Mouse (Mus musculus) heart, embryonic 10.5 days (tissue): Measurements from ENCODE around the gene Ehd1. TPM values are rescaled to one million over a fixed set of nuclear protein-coding genes. Genes with fewer than 3 reads are reported as not detected.

ENCODE experiments used
- DNase-seq: peaks from one replicate; pipeline ENCODE4 v3.0.0-alpha.2; 2017; ENCODE audit warnings: low spot score
- H3K27ac ChIP-seq: fragments of 300-500 bp; sonication (generic); 2 replicates; pipeline ENCODE4 v1.5.1; 2016; ENCODE audit warnings: mild to moderate bottlenecking
- H3K27me3 ChIP-seq: fragments of 300-500 bp; sonication (generic); 2 replicates; pipeline ENCODE4 v1.6.1; 2016; ENCODE audit warnings: mild to moderate bottlenecking; ENCODE audit not compliant: poor library complexity, insufficient read depth, severe bottlenecking
- H3K36me3 ChIP-seq: fragments of 300-500 bp; sonication (generic); 2 replicates; pipeline ENCODE4 v1.6.1; 2016; ENCODE audit warnings: mild to moderate bottlenecking, moderate library complexity
- H3K4me1 ChIP-seq: fragments of 300-500 bp; sonication (generic); 2 replicates; pipeline ENCODE4 v1.6.1; 2016; ENCODE audit warnings: mild to moderate bottlenecking
- H3K4me3 ChIP-seq: fragments of 300-500 bp; sonication (generic); 2 replicates; pipeline ENCODE4 v1.5.1; 2016; ENCODE audit warnings: mild to moderate bottlenecking, moderate library complexity
- H3K9me3 ChIP-seq: fragments of 300-500 bp; sonication (generic); 2 replicates; pipeline ENCODE4 v1.6.1; 2016; ENCODE audit warnings: mild to moderate bottlenecking, moderate library complexity
- WGBS: fragments of 180-500 bp; shearing (Covaris S2); methylation state at CpG from one replicate; pipeline ENCODE4 v1.1.7; 2016; 5-methylcytosine and 5-hydroxymethylcytosine counted together
- polyA plus RNA-seq: library from polyadenylated mRNA; unstranded; fragments of >200 nt; fragmentation: Nextera tagmentation; extraction: Ambion mirVana; gene quantifications from 2 replicates; pipeline ENCODE4 v1.2.1, GENCODE M21; 2016

Gene Ehd1
- polyA plus RNA-seq, 1 experiment from 2014 or later: 89.6 TPM

- Histone ChIP-seq H3K9me3 (no peaks in the 10 kb centered on the region), H3K27me3 (no peaks in the 10 kb centered on the region), H3K27ac (no peak overlapping the region), H3K4me3 (no peak overlapping the region), H3K36me3 (peaks cover 28% of the 10 kb centered on the region), H3K4me1 (0 out of 2 replicates have a peak, but pooled peaks cover 2% of the 10 kb centered on the region)
- WGBS: 82% methylated on average over 8 of the region's 8 CpGs
- DNase-seq: no peak
Observed at GRCm38 (mm10) chr19:6264945-6265344, 11.6 kb upstream of the Ehd1 start.

GRCm38 (mm10) chr19:6265727-6266182, 10.8 kb upstream of the Ehd1 start:
- 61% methylated on average over 6 of the region's 6 CpGs for WGBS
- H3K4me3 ChIP-seq: no peak overlapping the region
- H3K9me3 ChIP-seq: no peaks in the 10 kb centered on the region
- H3K4me1 ChIP-seq: peaks cover 3% of the 10 kb centered on the region
- H3K27ac ChIP-seq: no peak overlapping the region
- no peaks in the 10 kb centered on the region for H3K27me3 ChIP-seq
- peaks cover 20% of the 10 kb centered on the region for H3K36me3 ChIP-seq
- no peak for DNase-seq

- H3K27me3 ChIP-seq: no peaks in the 10 kb centered on the region
- H3K4me3 ChIP-seq: no peak overlapping the region
- no peak for DNase-seq
- no peaks in the 10 kb centered on the region for H3K9me3 ChIP-seq
- H3K27ac ChIP-seq: no peak overlapping the region
- H3K36me3 ChIP-seq: peaks cover 2% of the 10 kb centered on the region
- WGBS: 66% methylated on average over 11 of the region's 11 CpGs
- peaks cover 7% of the 10 kb centered on the region for H3K4me1 ChIP-seq
Observed at GRCm38 (mm10) chr19:6267306-6268169, 9.0 kb upstream of the Ehd1 start.

- Histone ChIP-seq H3K27me3 (no peaks in the 10 kb centered on the region), H3K9me3 (no peaks in the 10 kb centered on the region), H3K27ac (no peak overlapping the region), H3K4me3 (no peak overlapping the region), H3K36me3 (no peaks in the 10 kb centered on the region), H3K4me1 (peaks cover 7% of the 10 kb centered on the region)
- DNase-seq: peak; percentile 94
- WGBS: 13% methylated on average over 8 of the region's 8 CpGs
Observed at GRCm38 (mm10) chr19:6268170-6268528, 8.4 kb upstream of the Ehd1 start.

- no peak for DNase-seq
- WGBS: 78% methylated on average over 7 of the region's 7 CpGs
- Histone ChIP-seq H3K27me3 (no peaks in the 10 kb centered on the region), H3K4me3 (no peak overlapping the region), H3K9me3 (no peaks in the 10 kb centered on the region), H3K27ac (no peak overlapping the region), H3K36me3 (no peaks in the 10 kb centered on the region), H3K4me1 (peaks cover 7% of the 10 kb centered on the region)
Observed at GRCm38 (mm10) chr19:6268670-6269132, 7.8 kb upstream of the Ehd1 start.

GRCm38 (mm10) chr19:6269798-6270475, 6.6 kb upstream of the Ehd1 start:
- no peak for DNase-seq
- no peak overlapping the region for H3K27ac ChIP-seq
- no peaks in the 10 kb centered on the region for H3K9me3 ChIP-seq
- peaks cover 7% of the 10 kb centered on the region for H3K4me1 ChIP-seq
- H3K36me3 ChIP-seq: no peaks in the 10 kb centered on the region
- WGBS: 86% methylated on average over 8 of the region's 8 CpGs
- H3K4me3 ChIP-seq: no peak overlapping the region
- no peaks in the 10 kb centered on the region for H3K27me3 ChIP-seq

- Histone ChIP-seq H3K27me3 (no peaks in the 10 kb centered on the region), H3K27ac (no peak overlapping the region; the same call in none of the 2 replicates), H3K36me3 (no peaks in the 10 kb centered on the region), H3K4me1 (peaks cover 11% of the 10 kb centered on the region), H3K9me3 (no peaks in the 10 kb centered on the region), H3K4me3 (0 out of 2 replicates have a peak overlapping the region, but pooled peaks have one; percentile 9)
- DNase-seq: no peak
- 48% methylated on average over 9 of the region's 9 CpGs for whole genome bisulfite sequencing
Observed at GRCm38 (mm10) chr19:6270661-6271060, 5.9 kb upstream of the Ehd1 start.

GRCm38 (mm10) chr19:6271206-6271605, 5.3 kb upstream of the Ehd1 start:
- 32% methylated on average over 8 of the region's 8 CpGs for whole genome bisulfite sequencing
- Histone ChIP-seq H3K9me3 (no peaks in the 10 kb centered on the region), H3K4me1 (peaks cover 16% of the 10 kb centered on the region), H3K4me3 (0 out of 2 replicates have a peak overlapping the region, but pooled peaks have one; percentile 9), H3K27me3 (no peaks in the 10 kb centered on the region), H3K27ac (no peak overlapping the region; the same call in none of the 2 replicates), H3K36me3 (no peaks in the 10 kb centered on the region)
- no peak for DNase-seq

- Histone ChIP-seq H3K27me3 (no peaks in the 10 kb centered on the region), H3K9me3 (no peaks in the 10 kb centered on the region), H3K4me1 (peaks cover 18% of the 10 kb centered on the region), H3K36me3 (no peaks in the 10 kb centered on the region), H3K4me3 (no peak overlapping the region), H3K27ac (no peak overlapping the region)
- 62% methylated on average over 7 of the region's 7 CpGs for WGBS
- no peak for DNase-seq
Observed at GRCm38 (mm10) chr19:6272053-6272452, 4.5 kb upstream of the Ehd1 start.

- peaks cover 23% of the 10 kb centered on the region for H3K4me1 ChIP-seq
- H3K9me3 ChIP-seq: no peaks in the 10 kb centered on the region
- no peak overlapping the region for H3K4me3 ChIP-seq
- no peaks in the 10 kb centered on the region for H3K27me3 ChIP-seq
- DNase-seq: no peak
- H3K36me3 ChIP-seq: no peaks in the 10 kb centered on the region
- 65% methylated on average over 4 of the region's 4 CpGs for WGBS
- no peak overlapping the region for H3K27ac ChIP-seq
Observed at GRCm38 (mm10) chr19:6272738-6273137, 3.8 kb upstream of the Ehd1 start.

GRCm38 (mm10) chr19:6273592-6273991, 2.9 kb upstream of the Ehd1 start:
- no peak overlapping the region for H3K27ac ChIP-seq
- 80% methylated on average over 4 of the region's 4 CpGs for WGBS
- H3K4me1 ChIP-seq: peaks cover 29% of the 10 kb centered on the region
- H3K9me3 ChIP-seq: no peaks in the 10 kb centered on the region
- H3K36me3 ChIP-seq: no peaks in the 10 kb centered on the region
- DNase-seq: no peak
- H3K27me3 ChIP-seq: no peaks in the 10 kb centered on the region
- no peak overlapping the region for H3K4me3 ChIP-seq

GRCm38 (mm10) chr19:6273998-6274608, 2.4 kb upstream of the Ehd1 start:
- Histone ChIP-seq H3K9me3 (no peaks in the 10 kb centered on the region), H3K4me3 (no peak overlapping the region), H3K4me1 (peaks cover 34% of the 10 kb centered on the region), H3K27me3 (no peaks in the 10 kb centered on the region), H3K36me3 (no peaks in the 10 kb centered on the region), H3K27ac (no peak overlapping the region)
- DNase-seq: no peak
- 88% methylated on average over 13 of the region's 13 CpGs for WGBS
